Mouse (Mus musculus): Measurements from ENCODE around the gene Olfr655.

Olfr655 gene

DNA sequence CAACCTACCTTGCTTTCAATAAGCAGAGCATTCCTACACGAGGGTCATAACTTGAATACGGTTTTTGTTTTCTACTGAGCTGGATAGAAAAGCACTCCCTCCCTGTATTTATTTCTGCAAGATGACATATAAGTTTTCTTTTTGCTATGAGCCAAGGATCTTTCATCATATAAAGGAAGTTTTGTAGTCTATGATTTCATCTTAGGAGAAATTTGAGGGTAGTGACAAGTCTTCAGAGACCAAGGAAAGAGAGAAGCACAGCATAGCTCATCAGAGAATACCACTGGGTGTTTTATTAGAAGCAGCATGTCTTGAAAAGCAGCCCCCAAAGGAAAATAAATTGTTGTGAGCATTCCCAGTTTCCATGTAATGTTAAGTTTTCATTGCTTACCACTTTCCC is at the start of gene Olfr655:
Gene Olfr655 (minus strand): TSS at position 101 of the 400 bp plus-strand sequence.
- no peak for DNase-seq (ENCODE audit: low spot score)

DNA sequence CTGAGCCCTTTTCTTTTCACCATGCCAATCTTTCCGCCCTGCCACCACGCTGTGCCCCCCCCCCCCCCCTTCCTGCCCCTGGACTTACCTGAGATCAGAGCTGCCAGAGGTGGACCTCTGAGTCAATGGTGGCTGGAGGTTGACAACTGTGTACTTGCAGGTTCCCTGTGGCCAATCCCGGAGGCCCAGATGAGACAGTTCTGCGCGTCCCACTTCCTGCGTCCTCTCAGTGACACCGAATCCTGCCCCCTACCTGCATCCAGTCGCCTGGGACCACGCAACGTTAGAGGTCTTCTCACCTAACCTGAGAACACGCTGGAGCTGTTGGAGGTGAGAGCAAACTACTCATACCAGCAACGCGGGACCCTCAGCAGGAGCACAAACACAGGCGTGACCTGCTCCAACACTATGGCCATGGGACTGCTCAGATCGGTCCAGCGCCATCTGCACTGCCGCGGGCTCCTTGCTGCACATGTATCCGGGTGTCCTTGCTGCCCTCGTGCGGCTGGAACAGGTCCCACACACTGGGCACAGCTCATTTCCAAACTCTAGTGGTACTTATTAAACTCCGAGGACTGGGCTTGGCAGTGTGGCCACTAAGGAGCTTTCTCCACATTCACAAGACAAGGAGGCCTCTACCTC is 45.4 kb upstream of the Olfr655 start, which contains the start of gene Olfr658:
Gene Olfr658 (minus strand): TSS at position 465 of the 642 bp plus-strand sequence.
- DNase-seq (ENCODE audit: low spot score), result peak; percentile 44

DNA sequence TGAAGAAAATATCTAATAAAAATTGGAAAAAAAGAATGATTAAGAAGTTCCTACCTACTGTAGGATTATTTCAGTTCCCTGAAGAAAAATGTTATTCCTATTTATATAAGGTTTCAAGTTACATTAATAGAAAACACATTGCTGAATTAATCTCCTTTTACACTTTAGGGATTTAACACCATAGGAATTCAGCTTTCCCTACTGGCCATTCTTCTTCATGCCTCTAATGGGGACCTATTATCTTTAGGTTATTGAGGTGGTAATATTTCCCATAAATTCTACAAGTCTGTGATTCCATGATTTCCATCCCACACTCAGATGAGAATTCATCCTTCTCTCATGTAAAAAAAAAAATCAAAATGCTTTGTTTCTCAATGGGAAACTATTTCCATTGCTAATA is 22.9 kb upstream of the Olfr655 start, which contains the start of gene Olfr657:
Gene Olfr657 (plus strand): TSS at position 301 of the 400 bp plus-strand sequence.
- no peak for DNase-seq (ENCODE audit: low spot score)

DNA sequence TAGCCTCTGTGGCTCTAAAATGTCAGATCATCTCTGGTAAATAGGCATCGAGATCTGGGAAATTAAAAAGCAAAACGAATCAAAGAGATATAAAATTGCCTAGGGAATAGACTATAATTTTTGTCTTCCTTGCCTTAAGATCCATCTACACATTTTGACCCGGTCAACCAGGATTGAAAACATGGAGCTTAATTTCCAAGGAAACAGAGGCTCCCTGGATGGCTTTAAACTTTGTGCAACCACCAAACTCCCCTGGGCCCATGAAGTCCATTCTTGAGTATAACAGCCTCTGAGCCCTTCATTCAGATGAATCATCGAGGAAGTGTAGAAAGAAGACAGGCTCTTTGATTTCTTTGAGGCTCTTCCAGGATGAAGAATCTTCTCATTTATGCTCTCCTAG is 12.1 kb upstream of the Olfr655 start, which contains the start of gene Olfr656:
Gene Olfr656 (plus strand): TSS at position 301 of the 400 bp plus-strand sequence.
- no peak for DNase-seq (ENCODE audit: low spot score)

DNA sequence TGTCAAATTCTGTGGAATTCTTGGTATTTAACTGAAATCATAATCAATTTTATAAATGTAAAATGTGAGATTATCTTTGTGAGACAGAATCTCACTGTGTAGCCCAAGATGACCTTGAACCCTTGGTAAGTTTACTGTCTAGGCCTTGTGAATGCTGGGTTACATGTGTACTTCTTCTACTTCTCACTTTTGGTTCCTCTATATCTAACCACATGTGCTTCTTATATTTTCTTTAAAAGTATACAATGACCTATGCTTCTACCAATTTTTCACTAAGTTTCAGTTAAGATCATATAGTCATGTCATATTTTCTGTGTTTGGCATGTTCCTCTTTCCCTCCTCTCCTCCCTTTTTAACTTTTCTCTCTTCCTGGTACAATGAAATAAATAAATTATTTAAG is 3.1 kb upstream of the Olfr655 start:
- no peak for DNase-seq (ENCODE audit: low spot score)

DNA sequence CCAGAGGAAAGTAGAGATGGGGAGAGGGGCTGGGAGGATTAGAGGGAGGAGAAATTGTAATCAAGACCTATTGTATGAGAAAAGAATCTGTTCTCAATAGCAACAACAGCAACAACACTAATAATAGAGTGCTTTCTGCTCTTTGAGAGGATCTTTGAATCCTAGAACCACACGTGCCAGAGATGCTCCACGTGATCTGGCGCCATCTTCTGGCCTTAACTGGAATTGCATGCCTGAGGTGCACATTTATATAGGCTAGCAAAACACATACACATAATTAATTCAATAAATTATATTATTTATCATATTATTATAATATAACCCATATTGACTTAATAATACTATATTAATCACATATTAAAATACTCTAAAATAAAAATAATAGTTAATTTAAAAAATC is 1.6 kb upstream of the Olfr655 start:
- peak; percentile 6 for DNase-seq (ENCODE audit: low spot score)

DNA sequence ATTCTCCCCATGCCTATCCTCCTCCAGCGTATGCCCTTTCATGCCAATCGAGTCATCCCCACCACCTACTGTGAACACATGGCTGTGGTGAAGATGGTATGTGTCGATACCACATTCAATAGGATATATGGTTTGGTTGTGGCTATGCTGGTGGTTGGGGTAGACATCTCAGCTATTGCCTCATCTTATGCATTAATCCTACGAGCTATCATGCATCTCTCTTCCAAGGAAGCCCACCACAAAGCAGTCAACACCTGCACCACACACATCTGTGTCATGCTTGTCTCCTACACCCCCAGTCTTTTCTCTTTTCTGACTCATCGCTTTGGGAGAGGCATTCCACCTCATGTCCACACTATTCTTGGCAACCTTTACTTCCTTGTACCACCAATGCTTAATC is 13.3 kb downstream of the Olfr655 start:
- DNase-seq (ENCODE audit: low spot score), result no peak

DNA sequence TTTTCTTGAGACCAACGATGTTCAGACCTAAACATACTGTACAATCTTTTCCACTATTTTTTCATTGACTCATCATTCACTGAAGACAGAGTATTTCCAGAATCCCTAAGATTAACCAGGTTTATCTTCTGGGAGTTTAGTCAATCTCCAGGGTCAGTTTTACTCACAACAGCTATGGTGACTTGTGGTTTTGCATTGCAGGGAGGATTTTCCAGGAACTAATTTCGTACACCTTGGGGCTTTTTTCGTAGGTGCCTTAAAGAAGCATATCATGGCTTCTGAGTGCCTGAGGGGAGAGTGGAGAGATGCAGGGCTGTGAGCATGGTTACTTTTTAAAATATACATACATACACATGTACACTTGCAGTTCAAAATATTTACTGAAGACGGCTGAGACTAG is 14.9 kb downstream of the Olfr655 start, which contains the start of gene Olfr654:
Gene Olfr654 (plus strand): TSS at position 301 of the 400 bp plus-strand sequence.
- no peak for DNase-seq (ENCODE audit: low spot score)

DNA sequence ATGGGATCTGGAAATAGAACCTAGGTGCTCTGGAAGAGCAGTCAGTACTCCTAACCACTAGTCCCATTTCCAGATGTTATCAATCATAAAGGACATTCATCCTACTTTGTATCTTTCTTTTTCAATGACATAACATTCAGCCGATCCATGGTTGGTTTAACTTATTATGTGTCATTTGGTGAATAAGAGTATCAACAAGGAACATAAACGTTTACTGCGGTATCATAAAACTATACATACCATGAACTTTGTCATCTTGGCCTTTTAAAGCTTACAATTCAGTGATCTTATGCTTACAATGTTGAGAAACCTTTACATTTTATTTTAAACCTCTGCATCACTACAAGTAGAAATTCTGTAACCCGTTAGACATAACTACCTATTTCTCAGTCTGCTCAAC is 20.1 kb downstream of the Olfr655 start:
- DNase-seq (ENCODE audit: low spot score), result no peak

DNA sequence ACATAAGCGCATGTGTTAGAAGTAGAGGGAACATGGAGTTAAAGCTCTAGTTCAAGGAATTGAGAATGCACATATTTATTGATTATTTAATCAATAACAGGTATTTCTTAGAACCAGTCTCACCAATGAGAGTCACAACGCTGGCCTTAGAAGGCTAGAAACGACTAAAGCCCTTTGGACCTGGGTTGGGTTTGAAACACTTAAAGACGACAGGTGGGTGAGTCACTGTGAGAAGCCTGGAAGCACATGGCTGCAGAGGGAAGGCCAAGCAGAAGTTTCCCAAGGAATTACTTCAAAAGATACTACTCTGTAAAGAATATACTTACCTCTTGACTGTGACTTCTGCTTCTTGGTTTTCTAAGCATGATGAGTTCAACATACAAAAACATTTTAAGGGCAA is 20.7 kb downstream of the Olfr655 start:
- DNase-seq (ENCODE audit: low spot score), result no peak

DNA sequence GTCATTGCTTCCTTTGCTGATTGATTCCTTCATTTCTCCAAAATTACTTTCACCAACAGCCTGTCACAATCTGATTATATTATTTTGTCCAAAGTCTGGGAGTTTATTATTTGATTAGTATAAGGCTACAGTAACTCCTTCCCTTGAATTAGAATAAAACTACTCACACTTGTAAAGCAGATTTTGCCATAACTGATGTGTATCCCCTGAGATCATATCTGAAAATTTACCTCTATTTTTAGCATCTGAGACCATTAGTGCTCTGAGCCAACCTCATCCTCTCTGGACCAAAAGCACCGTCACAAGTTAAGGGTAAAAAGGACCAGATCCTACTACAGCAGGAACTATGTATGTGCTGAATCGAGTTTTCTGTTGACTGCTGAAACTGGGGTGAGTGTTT is 24.6 kb downstream of the Olfr655 start, which contains the start of gene Olfr653:
Gene Olfr653 (plus strand): TSS at position 301 of the 400 bp plus-strand sequence.
- DNase-seq (ENCODE audit: low spot score), result no peak

DNA sequence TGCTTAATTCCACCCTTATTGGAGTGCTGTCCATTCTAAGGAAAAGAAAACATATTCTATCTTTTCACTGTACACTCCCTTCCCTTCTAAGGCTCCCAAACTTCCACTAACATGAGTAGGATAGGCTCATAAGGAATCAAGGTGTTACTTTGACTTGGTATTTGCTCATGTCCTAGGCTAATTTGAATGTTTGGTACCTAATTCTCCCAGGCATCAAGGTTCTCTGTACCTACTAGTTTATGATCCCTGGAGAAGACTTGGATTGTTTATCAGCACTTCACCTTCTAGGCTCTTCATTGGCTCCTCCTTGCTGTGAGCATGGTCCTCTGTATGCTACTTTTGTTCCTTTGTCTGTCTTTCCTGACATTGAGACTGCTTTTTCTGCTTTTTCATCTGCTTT is 41.0 kb downstream of the Olfr655 start, which contains the start of gene Olfr652:
Gene Olfr652 (plus strand): TSS at position 301 of the 400 bp plus-strand sequence.
- DNase-seq (ENCODE audit: low spot score), result no peak

DNA sequence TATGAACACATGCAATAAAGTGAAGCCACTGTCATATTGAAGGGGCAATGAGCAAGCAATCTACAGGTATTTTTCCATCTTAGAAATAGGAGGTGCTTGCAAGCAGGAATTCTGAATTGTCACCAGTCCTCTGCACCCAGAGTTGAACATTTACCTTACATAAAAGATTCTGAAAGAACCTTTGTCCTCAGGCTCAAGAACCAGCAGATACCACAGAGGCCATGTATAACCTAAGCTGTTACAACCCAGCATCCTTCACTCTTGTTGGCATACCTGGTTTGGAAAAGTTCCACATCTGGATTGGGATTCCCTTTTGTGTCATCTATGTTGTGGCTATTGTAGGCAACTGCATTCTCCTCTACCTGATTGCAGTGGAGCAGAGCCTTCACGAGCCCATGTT is 48.9 kb downstream of the Olfr655 start:
- no peak for DNase-seq (ENCODE audit: low spot score)

DNA sequence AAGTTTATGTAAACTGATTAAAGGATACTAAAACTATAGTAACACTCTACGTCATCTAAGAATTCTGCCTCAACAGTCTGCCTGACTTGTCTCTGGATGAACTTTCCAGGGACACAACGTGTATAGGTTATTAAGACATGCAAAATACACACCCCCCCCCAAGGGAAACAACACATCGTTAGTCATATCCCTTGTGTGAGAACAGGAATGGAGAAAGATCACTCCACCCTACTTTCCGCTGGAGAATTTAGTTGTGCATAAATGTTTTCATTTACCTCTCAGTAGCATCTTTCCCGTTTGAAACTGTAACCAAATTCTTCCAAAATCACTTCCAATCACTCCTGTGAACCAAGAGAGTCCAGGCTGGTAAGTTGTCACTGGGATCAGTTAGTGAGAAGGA is 51.7 kb downstream of the Olfr655 start, which contains the start of gene Olfr651:
Gene Olfr651 (plus strand): TSS at position 301 of the 400 bp plus-strand sequence.
- DNase-seq (ENCODE audit: low spot score), result no peak

Measured in yolk sac, embryonic 10.5 days (tissue).